Mouse (Mus musculus): ENCODE results near the gene Tnrc18.

Gene Tnrc18

GRCm38 (mm10) chr5:142778871-142779270 lies 38.6 kb downstream of the Tnrc18 start:
- no peak for DNase-seq (ENCODE audit: extremely low spot score, low read depth, low spot score)

DNA sequence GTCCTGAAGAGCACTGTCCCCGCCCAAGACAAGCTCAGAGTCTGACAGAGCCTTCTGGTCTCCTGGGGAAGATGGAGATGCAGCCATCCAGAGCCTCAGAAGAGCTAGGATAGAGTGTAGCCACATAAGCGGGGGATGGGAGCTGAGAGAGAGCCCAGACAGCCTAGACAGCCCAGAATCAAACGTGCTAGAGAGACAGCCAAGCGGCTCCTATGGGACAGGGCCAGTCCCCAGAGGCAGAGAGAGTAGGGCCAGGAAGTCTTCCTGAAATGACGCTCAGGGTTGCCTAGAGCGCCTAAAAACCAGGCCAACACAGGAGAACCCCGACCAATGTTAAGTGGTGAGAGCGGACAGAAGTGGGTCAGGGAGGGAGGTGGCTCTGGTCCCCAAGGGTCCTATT lies 39.3 kb downstream of the Tnrc18 start:
- no peak for DNase-seq (ENCODE audit: extremely low spot score, low read depth, low spot score)

GRCm38 (mm10) chr5:142776080-142776479 lies 41.4 kb downstream of the Tnrc18 start:
- DNase-seq (ENCODE audit: extremely low spot score, low read depth, low spot score): no peak

GRCm38 (mm10) chr5:142774771-142775170 lies 42.7 kb downstream of the Tnrc18 start:
- no peak for DNase-seq (ENCODE audit: extremely low spot score, low read depth, low spot score)

GRCm38 (mm10) chr5:142771964-142772363 lies 45.5 kb downstream of the Tnrc18 start:
- no peak for DNase-seq (ENCODE audit: extremely low spot score, low read depth, low spot score)

DNA sequence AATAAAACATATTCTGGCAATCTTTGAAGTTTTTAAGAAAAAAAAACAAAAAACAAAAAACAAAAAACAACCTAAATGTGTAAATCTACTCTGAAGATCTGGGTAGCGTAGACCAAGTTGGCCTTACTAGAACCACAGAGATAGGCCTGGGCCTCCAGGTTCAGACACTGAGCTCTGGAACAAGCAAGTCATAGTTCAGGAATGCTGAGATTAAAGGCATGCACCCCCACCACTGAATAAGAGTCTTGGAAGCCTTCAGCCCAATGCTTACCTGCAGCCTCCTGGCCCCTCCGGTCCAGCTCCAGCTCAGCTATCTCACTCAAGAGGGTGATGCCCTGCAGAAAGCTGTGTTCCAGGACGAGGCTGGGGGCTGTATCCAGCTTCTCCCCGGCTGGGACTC lies 46.4 kb downstream of the Tnrc18 start:
- DNase-seq (ENCODE audit: extremely low spot score, low read depth, low spot score): no peak

DNA sequence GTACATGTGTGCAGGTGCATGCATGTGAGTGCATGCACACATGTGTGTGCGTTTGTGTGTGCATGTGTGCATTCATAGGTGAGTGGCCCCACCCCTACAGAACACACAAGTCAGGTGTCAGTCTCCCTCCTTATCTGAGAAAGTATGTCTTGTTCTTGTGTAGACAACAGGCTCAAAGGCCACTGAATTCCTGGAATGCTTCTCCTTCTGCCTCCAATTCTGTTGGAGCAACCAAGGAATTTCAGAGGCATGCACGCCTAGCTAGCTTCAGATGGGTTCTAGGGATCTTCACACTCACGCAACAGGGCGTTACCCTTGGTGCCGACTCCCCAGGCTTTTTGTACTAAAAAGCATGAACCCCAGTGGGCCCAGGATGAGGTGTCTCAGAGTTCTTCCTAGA lies 47.8 kb downstream of the Tnrc18 start:
- no peak for DNase-seq (ENCODE audit: extremely low spot score, low read depth, low spot score)

- no peak for DNase-seq (ENCODE audit: extremely low spot score, low read depth, low spot score)
Observed at GRCm38 (mm10) chr5:142768352-142769267, 48.9 kb downstream of the Tnrc18 start.

GRCm38 (mm10) chr5:142767937-142768336 lies 49.5 kb downstream of the Tnrc18 start:
- peak; percentile 18 for DNase-seq (ENCODE audit: extremely low spot score, low read depth, low spot score)

DNA sequence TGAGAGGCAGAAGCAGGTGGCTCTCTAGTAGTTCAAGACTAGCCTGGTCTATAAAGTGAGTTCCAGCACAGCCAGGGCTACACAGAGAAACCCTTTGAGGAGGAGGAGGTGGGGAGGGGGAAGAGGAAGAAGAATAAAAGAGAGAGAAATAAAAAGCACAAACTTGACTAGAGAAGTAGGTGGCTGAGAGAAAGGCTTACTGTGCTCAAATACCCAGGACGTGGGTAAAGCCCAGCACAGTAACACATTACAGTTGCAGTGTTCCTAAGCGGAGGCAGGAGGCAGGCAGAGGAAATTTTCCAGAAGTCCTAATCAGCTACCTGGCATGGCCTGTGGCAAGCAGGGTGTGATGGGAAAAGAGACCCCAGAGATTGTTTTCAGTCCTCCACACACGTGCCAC lies 50.8 kb downstream of the Tnrc18 start:
- DNase-seq (ENCODE audit: extremely low spot score, low read depth, low spot score): no peak

DNA sequence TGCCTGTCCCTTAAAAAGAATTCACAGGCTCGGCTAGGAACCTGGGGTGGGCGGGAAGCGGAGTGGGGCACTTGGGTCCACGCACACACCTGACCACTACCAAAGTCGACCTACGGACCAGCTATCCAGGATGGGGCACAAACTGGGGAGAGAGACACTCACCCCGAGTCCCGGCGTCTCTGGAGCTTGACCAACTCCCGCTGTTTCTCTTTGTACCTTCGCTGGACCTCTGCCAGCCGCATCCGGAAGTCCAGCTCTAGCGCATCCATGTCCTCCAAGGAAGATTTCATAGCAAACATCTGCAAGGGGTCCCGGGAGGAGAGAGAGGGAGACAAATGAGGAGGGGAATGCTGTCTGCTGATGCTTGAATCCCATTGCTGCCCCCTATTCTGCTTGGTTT lies 52.6 kb downstream of the Tnrc18 start:
- DNase-seq (ENCODE audit: extremely low spot score, low read depth, low spot score): no peak

DNA sequence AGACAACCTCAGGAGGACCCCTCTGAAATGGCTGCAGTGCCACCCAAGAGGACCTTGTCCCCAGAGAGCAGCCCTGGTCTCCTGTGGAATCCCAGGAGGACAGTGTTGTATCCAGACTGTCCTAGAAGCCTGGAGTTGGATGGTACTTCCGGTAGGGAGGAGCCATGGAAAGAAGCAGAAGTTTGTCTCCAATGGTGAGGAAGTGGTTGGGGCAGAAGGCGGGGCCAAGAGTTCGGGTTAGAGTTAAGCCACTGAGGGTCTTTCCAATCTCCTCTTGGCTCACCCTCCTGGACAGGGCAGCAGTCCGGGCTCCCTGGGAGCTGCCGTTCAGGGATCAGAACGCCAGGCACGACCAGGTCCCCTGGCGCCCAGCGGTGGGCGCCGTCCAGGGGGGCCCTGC lies 53.2 kb downstream of the Tnrc18 start:
- DNase-seq (ENCODE audit: extremely low spot score, low read depth, low spot score): no peak

- DNase-seq (ENCODE audit: extremely low spot score, low read depth, low spot score): no peak
Observed at GRCm38 (mm10) chr5:142762082-142762807, 55.2 kb downstream of the Tnrc18 start.

DNA sequence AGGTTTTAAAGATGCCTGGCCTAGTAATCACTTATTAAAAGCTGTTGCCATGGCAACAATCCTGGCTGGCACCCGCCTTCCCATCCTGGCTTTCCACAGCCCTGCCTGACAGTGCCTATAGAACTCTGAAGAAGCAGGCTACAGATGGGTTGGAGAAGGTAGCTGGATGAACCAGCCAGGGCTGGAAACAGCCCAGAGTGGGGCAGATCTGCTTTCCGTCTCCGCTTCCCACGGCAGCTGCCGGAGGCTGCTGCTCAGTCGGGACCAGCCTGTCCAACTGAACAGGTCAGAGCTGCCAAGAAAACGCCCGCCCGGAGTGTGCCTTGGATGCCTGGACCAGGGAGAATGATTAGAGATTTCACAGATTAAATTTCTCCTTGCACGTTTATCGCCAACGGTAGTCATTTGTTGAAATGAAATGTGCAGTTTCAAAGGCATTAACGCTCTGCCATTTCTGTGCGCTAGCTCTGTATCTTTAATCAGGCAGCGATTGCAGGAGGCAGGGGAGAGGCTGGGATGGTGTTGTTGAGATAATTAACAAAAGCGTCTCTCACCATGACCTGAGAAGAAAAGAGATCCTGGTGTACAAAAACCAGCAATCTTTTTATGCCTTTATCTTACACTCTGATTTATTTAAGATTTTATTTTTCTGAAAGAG lies 56.0 kb downstream of the Tnrc18 start:
- no peak for DNase-seq (ENCODE audit: extremely low spot score, low read depth, low spot score)

- no peak for DNase-seq (ENCODE audit: extremely low spot score, low read depth, low spot score)
Observed at GRCm38 (mm10) chr5:142759786-142760185, 57.7 kb downstream of the Tnrc18 start.

GRCm38 (mm10) chr5:142752241-142752640 lies 65.2 kb downstream of the Tnrc18 start:
- no peak for DNase-seq (ENCODE audit: extremely low spot score, low read depth, low spot score)

DNA sequence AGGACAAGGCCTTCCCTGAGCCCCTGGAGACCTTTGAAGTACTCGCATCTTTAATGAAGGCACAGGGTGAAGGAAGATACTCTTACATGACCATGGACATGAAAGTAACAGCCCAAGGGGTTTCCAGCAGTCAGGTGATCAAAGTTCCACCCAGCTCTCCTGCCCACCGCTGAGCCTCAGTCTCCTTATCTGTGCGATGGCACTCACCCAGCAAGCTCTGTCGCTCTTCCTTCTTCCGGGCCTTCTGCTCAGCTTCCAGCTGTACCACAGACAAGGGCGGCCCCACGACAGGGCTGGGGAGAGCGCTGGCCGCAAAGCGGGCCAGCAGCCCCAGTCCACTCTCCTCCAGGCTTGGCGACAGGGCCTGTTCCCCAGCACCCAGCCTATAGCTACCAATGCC lies 67.3 kb downstream of the Tnrc18 start:
- DNase-seq (ENCODE audit: extremely low spot score, low read depth, low spot score): no peak

DNA sequence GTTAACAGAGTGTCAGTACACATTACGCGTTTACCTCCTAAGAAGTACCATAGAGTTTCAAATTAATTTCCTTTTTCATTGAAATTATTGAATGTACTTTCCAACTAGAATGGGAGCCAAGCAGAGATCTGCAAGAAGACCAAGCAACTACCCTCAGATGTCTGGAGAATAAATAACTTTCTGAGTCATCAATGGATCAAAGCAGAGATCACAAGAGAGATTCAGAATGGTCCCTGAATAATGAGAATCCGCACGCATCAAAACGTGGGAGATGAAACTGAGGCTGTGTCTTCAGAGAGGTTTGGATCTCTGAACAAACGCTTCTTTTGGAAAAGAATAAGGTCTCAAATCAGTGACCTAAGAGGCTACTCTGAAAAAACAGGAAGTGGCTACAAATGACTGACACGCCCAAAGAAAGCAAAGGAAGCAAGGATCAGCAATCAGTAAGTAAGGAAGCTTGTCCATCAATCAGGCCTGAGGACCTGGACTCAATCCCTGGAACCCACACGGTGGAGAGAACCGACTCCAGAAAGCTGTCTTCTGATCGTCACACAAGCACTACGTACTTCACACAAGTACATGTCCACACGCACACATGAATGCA lies 70.3 kb downstream of the Tnrc18 start:
- no peak for DNase-seq (ENCODE audit: extremely low spot score, low read depth, low spot score)

GRCm38 (mm10) chr5:142739941-142740340 lies 77.5 kb downstream of the Tnrc18 start:
- no peak for DNase-seq (ENCODE audit: extremely low spot score, low read depth, low spot score)

- no peak for DNase-seq (ENCODE audit: extremely low spot score, low read depth, low spot score)
Observed at GRCm38 (mm10) chr5:142731916-142732315, 85.5 kb downstream of the Tnrc18 start.

- no peak for DNase-seq (ENCODE audit: extremely low spot score, low read depth, low spot score)
Observed at GRCm38 (mm10) chr5:142730295-142730694, 87.2 kb downstream of the Tnrc18 start.

Measured in hindlimb bud, embryonic 11.5 days (tissue).